Comparison of ENCODE assay signal across 24 mouse cellular contexts in the genomic region with DNA sequence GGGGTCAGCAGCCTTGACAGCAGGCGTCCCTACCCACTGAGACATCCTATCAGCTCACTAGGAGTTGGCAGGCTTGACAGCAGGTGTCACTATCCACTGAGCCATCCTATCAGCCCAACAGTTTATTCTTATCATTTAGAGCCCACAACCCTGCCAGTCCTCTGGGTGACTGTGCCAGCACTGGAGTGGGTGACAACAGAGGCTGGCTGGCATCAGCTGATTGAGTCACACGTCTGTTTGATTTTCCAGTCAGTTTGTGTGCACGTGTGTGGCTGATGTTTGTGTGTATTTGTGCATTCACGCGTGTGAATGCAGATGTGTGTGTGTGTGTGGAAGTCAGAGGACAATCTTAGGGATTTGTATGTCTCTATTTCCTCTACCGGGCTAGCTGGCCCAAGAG. TPM values are rescaled to one million over a fixed set of nuclear protein-coding genes. Genes with fewer than 3 reads are reported as not detected.
A peak's percentile ranks its signal among the peaks of the same experiment; 100 is the strongest.
DNase-seq lines count a peak whose midpoint lies in the region; ATAC-seq and TF ChIP-seq lines count a peak whose summit lies in the region.
"Had no signal": no experiment of that assay in that cellular context is flagged by ENCODE, and none has a peak within 500 bp of the region (broad histone marks: within the 10 kb centered on the region; RNA-seq: fewer than 3 reads in every experiment).

No protein-coding gene starts in this region.

- no peak overlapping the region for H3K4me2 ChIP-seq in liver, postnatal 0 days (ENCODE audit: low read depth, low read length)
- H3K4me2 ChIP-seq: embryonic facial prominence, embryonic 12.5 days; embryonic facial prominence, embryonic 15.5 days; forebrain, embryonic 12.5 days; forebrain, embryonic 15.5 days; heart, embryonic 15.5 days; hindbrain, embryonic 12.5 days; hindbrain, embryonic 15.5 days had no signal

- no peak overlapping the region for H3K4me3 ChIP-seq in liver, adult 2 months (ENCODE audit: insufficient read depth, low read depth, low read length)
- no peak overlapping the region for H3K4me3 ChIP-seq in liver, postnatal 0 days (ENCODE audit: low read depth, low read length)
- H3K4me3 ChIP-seq: embryonic facial prominence, embryonic 12.5 days; embryonic facial prominence, embryonic 15.5 days; forebrain, embryonic 12.5 days; forebrain, embryonic 15.5 days; heart, embryonic 15.5 days; hindbrain, embryonic 12.5 days; hindbrain, embryonic 15.5 days had no signal

- 51% methylated on average over 6 of the region's 6 CpGs for WGBS in liver, adult 2 months
- 78% methylated on average over 6 of the region's 6 CpGs for WGBS in liver, postnatal 0 days (ENCODE audit: insufficient replicate concordance)

- intact Hi-C loops in heart, postnatal 10 days (cut with DNase I), result no loop called here
- intact Hi-C loops in heart, postnatal 25 days (cut with DNase I), result no loop called here

- TF ChIP-seq POLR2A in liver, adult 2 months (IDR thresholded peaks at IDR 0.05; ENCODE audit: extremely low read depth, insufficient read depth, low read length), result no peak

- peaks cover 4% of the 10 kb centered on the region; the same call in 1 of the 2 replicates for H3K4me1 ChIP-seq in liver, adult 2 months (ENCODE audit: control insufficient read depth, insufficient read depth, low read length)
- H3K4me1 ChIP-seq in liver, postnatal 0 days (ENCODE audit: insufficient read depth), result no peaks in the 10 kb centered on the region
- H3K4me1 ChIP-seq: embryonic facial prominence, embryonic 12.5 days; forebrain, embryonic 12.5 days; forebrain, embryonic 15.5 days; heart, embryonic 15.5 days; hindbrain, embryonic 12.5 days; hindbrain, embryonic 15.5 days had no signal

- H3K9ac ChIP-seq in liver, adult 2 months (ENCODE audit: low read depth, low read length), result no peak overlapping the region
- H3K9ac ChIP-seq in liver, postnatal 0 days (replicated peaks), result no peak overlapping the region
- H3K9ac ChIP-seq: embryonic facial prominence, embryonic 12.5 days; embryonic facial prominence, embryonic 15.5 days; forebrain, embryonic 12.5 days; forebrain, embryonic 15.5 days; heart, embryonic 15.5 days; hindbrain, embryonic 12.5 days; hindbrain, embryonic 15.5 days had no signal

- H3K27me3 ChIP-seq in liver, adult 2 months (ENCODE audit: control insufficient read depth, insufficient read depth, low read length), result no peaks in the 10 kb centered on the region
- H3K27me3 ChIP-seq in liver, postnatal 0 days (ENCODE audit: insufficient read depth, low read length), result no peaks in the 10 kb centered on the region
- H3K27me3 ChIP-seq: embryonic facial prominence, embryonic 12.5 days; embryonic facial prominence, embryonic 15.5 days; forebrain, embryonic 12.5 days; forebrain, embryonic 15.5 days; heart, embryonic 15.5 days; hindbrain, embryonic 12.5 days; hindbrain, embryonic 15.5 days had no signal

- no peaks in the 10 kb centered on the region for H3K36me3 ChIP-seq in liver, adult 2 months (ENCODE audit: control insufficient read depth, insufficient read depth, low read length)
- no peaks in the 10 kb centered on the region for H3K36me3 ChIP-seq in liver, postnatal 0 days (replicated peaks; ENCODE audit: insufficient read depth, low read length)
- H3K36me3 ChIP-seq: embryonic facial prominence, embryonic 12.5 days; embryonic facial prominence, embryonic 15.5 days; forebrain, embryonic 12.5 days; forebrain, embryonic 15.5 days; heart, embryonic 15.5 days; hindbrain, embryonic 12.5 days; hindbrain, embryonic 15.5 days had no signal

- no peak for TF ChIP-seq CTCF in liver, adult 2 months (IDR thresholded peaks at IDR 0.05; ENCODE audit: low read depth, low read length)
- no peak for TF ChIP-seq CTCF in liver, postnatal 0 days (IDR thresholded peaks at IDR 0.05; ENCODE audit: low read depth)

- H3K27ac ChIP-seq in liver, adult 2 months (replicated peaks; ENCODE audit: insufficient read depth, low read depth, low read length), result no peak overlapping the region
- no peak overlapping the region for H3K27ac ChIP-seq in liver, postnatal 0 days (ENCODE audit: low read depth)
- H3K27ac ChIP-seq: embryonic facial prominence, embryonic 12.5 days; embryonic facial prominence, embryonic 15.5 days; forebrain, embryonic 12.5 days; forebrain, embryonic 15.5 days; heart, embryonic 15.5 days; hindbrain, embryonic 12.5 days; hindbrain, embryonic 15.5 days had no signal

- peak; percentile 47 to 61 for DNase-seq in heart, postnatal 10 days
- DNase-seq in heart, postnatal 25 days (ENCODE audit: low spot score), result no peak
- DNase-seq in liver, adult 2 months (ENCODE audit: extremely low read depth, low read depth, low spot score), result peak; percentile 60
- DNase-seq in liver, postnatal 0 days, result no peak
- DNase-seq in ovary, postnatal 10 days (ENCODE audit: low spot score), result no peak
- DNase-seq: adrenal gland, adult 2 months; adrenal gland, postnatal 14 days; cerebellum, adult 11 months; cerebellum, adult 2 months; cerebellum, adult 9-11 months; cerebellum, postnatal 25 days; gastrocnemius, postnatal 25 days had no signal

- H3K9me3 ChIP-seq in liver, postnatal 0 days (ENCODE audit: low read length), result no peaks in the 10 kb centered on the region
- H3K9me3 ChIP-seq: embryonic facial prominence, embryonic 12.5 days; embryonic facial prominence, embryonic 15.5 days; forebrain, embryonic 12.5 days; forebrain, embryonic 15.5 days; heart, embryonic 15.5 days; hindbrain, embryonic 12.5 days; hindbrain, embryonic 15.5 days had no signal

- ATAC-seq in liver, postnatal 0 days, result no peak
- ATAC-seq in megakaryocyte-erythroid progenitor cell, adult 5-6 weeks (replicated peaks; ENCODE audit: low FRiP score, low TSS enrichment, poor library complexity, severe bottlenecking), result peak; percentile 71
- ATAC-seq: CD4-positive, CD25-positive, alpha-beta regulatory T cell, adult 4 months; forebrain, embryonic 15.5 days; intestine, postnatal 0 days had no signal

- TF ChIP-seq EP300 in liver, postnatal 0 days (IDR thresholded peaks at IDR 0.05; ENCODE audit: low read depth), result no peak

- no peaks in the 10 kb centered on the region for H3K79me2 ChIP-seq in liver, adult 2 months (ENCODE audit: control insufficient read depth, insufficient read depth, low read length)

RNA-seq across cellular contexts. Expression of gene Tcf7l1, which starts 13.1 kb away (rescaled TPM):
- total RNA-seq in heart, postnatal 10 days (2021), result 10 to 100 TPM; 20.6 to 24.6 TPM
- 10 to 100 TPM; 10.4 to 11.8 TPM for total RNA-seq in heart, postnatal 25 days (2021)
- 0.92 and 1.1 TPM in 2 replicates for total RNA-seq in liver, adult 2 months (2014; rRNA removed)
- 5.0 and 6.9 TPM in 2 replicates for polyA plus RNA-seq in liver, adult 2 months (2012; rRNA removed)
- polyA plus RNA-seq in liver, postnatal 0 days (2015; fragmentation: Nextera tagmentation; extraction: Ambion mirVana), result 5.7 and 5.8 TPM in 2 replicates
- 0.90 TPM in 1 of 2 replicates, not detected in the other for total RNA-seq in megakaryocyte-erythroid progenitor cell, adult 5-6 weeks (2014; fragmentation: Nextera tagmentation)
- not detected in 2 replicates for total RNA-seq in megakaryocyte-erythroid progenitor cell, adult 5-6 weeks (2017)
- total RNA-seq: common myeloid progenitor, adult 5-6 weeks; MEL had no signal

Comparison
In these comparisons a context has a peak if more than half of its experiments do, and no peak if none do; other contexts are left out.
1. DNase-seq: peak in heart, postnatal 10 days (2 of 2) and liver, adult 2 months (single experiment); none in heart, postnatal 25 days (single experiment), liver, postnatal 0 days (single experiment) and ovary, postnatal 10 days (single experiment).